Mouse (Mus musculus): ENCODE results near the gene Cacna2d4.

Gene Cacna2d4

GRCm38 (mm10) chr6:119387801-119388649 lies 151.7 kb downstream of the Cacna2d4 start:
- DNase-seq (ENCODE audit: low read depth, low spot score): peak; percentile 40

DNA sequence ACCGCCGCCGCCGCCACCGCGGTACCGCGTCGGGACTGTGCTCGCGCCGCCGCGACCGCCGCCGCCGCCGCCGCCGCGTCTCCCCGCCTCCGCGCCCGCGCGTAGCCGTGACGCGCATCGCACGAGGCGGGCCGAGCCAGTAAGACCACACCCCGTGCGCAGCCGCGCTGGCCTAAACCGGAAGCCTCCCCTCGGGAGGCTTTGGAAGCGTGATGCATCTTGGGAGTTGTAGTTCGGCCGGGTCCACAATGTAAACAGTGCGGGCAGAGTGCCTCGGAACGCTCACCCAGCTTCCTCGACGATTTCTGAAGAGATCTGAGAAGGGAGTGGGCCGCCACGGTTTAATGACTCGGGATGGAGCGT lies 152.3 kb downstream of the Cacna2d4 start:
- peak; percentile 94 for DNase-seq (ENCODE audit: low read depth, low spot score)

- no peak for DNase-seq (ENCODE audit: low read depth, low spot score)
Measured at GRCm38 (mm10) chr6:119389089-119389488, 152.8 kb downstream of the Cacna2d4 start.

DNA sequence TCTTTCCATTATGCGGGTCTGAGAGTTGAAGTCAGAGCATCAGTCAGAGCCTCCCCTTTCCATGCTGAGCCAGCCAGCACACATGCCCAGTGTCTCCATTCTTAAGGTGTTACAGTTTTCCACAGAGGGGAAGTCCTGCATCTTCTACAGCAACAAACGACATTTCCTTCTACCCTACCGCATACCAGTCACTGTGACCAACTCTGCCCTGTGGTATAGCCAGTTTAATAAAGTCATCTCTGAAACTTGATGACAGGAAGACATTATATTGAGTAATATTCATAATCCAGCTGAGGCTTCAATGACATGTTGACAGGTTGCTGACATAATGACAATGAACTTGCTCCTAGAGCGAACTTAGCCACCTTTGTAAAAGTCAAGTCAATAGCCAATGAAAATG lies 154.4 kb downstream of the Cacna2d4 start:
- no peak for DNase-seq (ENCODE audit: low read depth, low spot score)

DNA sequence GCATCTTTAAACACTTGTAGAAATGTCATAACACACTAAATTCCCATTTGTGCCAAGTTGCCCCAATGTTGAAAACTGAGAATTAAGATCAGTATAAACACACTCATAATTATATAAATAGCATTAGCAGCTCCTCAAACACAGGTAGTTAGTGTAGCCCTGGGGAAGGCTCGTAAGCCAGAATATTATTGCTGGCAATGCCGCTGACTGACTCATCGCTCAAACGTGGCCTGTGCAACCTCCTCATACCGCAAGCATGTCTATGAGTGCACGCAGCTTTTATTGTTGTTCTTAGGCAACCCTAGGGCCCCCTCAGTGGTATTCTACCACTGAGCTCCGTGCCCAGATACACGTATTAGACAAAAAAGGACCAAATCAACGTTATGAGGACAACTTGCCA lies 156.5 kb downstream of the Cacna2d4 start:
- no peak for DNase-seq (ENCODE audit: low read depth, low spot score)

- no peak for DNase-seq (ENCODE audit: low read depth, low spot score)
Measured at GRCm38 (mm10) chr6:119395421-119396308, 159.3 kb downstream of the Cacna2d4 start.

DNA sequence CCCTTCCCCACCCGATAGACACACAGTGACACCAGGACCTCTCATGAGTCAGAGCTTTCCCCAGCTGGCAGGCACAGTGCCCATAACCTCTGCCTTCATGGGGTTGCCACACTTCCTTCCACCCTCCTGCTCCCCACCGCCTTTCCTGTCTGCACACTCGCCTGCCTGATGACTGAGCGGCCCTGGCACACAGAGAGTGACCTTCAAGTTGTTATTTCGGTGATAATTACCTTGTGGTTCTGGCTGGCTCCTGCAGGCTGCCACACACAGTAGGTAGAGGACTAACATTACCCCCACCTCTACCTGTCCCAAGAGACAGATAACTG lies 159.9 kb downstream of the Cacna2d4 start:
- DNase-seq (ENCODE audit: low read depth, low spot score): peak; percentile 81

GRCm38 (mm10) chr6:119399371-119399770 lies 163.0 kb downstream of the Cacna2d4 start:
- DNase-seq (ENCODE audit: low read depth, low spot score): no peak

DNA sequence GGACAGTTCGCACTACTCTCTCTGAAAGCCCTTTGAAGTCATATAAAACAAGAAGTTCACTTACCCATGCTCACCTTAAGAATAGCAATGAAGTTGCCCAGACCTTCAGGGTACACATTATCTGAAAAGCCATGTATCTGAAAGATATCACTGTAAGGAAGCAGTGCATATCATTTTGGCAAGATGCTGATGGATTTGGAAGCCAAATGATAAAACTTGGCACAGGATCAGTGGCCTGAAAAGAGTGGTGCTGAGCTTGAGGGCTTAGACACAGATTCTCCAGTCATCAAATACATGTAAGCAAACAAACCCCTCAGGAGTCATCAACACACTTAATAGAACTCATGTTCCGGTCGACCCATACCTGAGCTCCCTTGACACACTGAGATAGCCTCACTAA lies 164.3 kb downstream of the Cacna2d4 start:
- DNase-seq (ENCODE audit: low read depth, low spot score): no peak

DNA sequence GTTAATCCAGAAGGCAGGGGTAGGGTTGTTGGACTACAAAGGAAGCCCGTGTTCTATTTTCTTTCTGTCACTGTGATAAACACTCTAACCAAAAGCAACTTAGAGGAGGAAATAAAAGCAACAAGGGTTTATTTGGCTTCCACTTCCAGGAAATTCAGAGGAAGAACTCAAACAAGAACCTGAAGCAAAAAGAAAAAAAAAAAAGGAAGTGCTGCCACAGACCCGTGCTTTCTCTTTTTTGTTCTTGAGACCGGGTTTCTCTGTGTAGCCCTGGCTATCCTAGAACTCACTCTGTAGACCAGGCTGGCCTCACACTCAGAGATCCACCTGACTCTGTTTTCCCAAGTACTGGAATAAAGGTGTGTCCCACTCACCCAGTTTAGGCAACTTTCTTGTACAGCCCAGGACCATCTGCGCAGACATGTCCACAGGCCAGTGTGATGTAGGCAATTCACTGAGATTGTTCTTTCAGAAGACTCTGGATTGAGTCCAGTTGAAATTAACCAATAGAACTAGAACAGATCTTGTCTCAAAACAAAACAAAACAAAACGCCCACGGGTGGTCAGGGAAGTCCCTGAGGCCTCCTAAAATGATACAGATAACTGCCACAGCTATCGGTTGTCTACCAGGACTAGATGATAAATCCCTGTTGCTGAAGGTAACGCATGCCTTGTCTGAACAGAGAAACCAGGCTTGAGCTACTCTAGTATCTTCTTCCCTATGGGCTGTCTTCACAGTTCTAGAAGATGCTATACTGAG lies 165.4 kb downstream of the Cacna2d4 start:
- DNase-seq (ENCODE audit: low read depth, low spot score): no peak
